8 mouse cellular contexts compared by ENCODE assay signal in genomic region chr13:33004414-33005105, GRCm38 (mm10). TPM values are rescaled to one million over a fixed set of nuclear protein-coding genes. Genes with fewer than 3 reads are reported as not detected.
A peak's percentile ranks its signal among the peaks of the same experiment; 100 is the strongest.
DNase-seq lines count a peak whose midpoint lies in the region; ATAC-seq and TF ChIP-seq lines count a peak whose summit lies in the region.

No protein-coding gene starts in this region.

- peaks cover 0 to 16% of the 10 kb centered on the region in 2 experiments; a peak in 2 of 4 replicates for H3K36me3 ChIP-seq in MEL (ENCODE audit: control insufficient read depth in 1 of 2, insufficient read depth in 2 of 2, low read length in 2 of 2)
- H3K36me3 ChIP-seq in hindbrain, embryonic 10.5 days, result no peaks in the 10 kb centered on the region
- H3K36me3 ChIP-seq in lung, postnatal 0 days (ENCODE audit: insufficient read depth, low read length), result peaks cover 5% of the 10 kb centered on the region; the same call in 1 of the 2 replicates

- no peaks in the 10 kb centered on the region for H3K27me3 ChIP-seq in MEL (ENCODE audit: control insufficient read depth in 1 of 2, insufficient read depth in 2 of 2, low read length in 2 of 2)
- no peaks in the 10 kb centered on the region for H3K27me3 ChIP-seq in hindbrain, embryonic 10.5 days (ENCODE audit: insufficient read depth, poor library complexity, severe bottlenecking)
- no peaks in the 10 kb centered on the region for H3K27me3 ChIP-seq in lung, postnatal 0 days (replicated peaks; ENCODE audit: insufficient read depth, low read length)

- peak overlapping the region; percentile 85 for H3K27ac ChIP-seq in MEL (ENCODE audit: control insufficient read depth, low read depth, low read length)
- peak overlapping the region; percentile 72 for H3K27ac ChIP-seq in hindbrain, embryonic 10.5 days
- H3K27ac ChIP-seq in lung, postnatal 0 days (ENCODE audit: low read length), result peak overlapping the region; percentile 93

- TF ChIP-seq RAD21 in MEL (IDR thresholded peaks at IDR 0.05; ENCODE audit: low read depth, low read length), result peak; percentile 52

- H3K79me2 ChIP-seq in MEL (ENCODE audit: control insufficient read depth, insufficient read depth, low read length, poor library complexity), result no peaks in the 10 kb centered on the region

- H3K9ac ChIP-seq in MEL (ENCODE audit: control insufficient read depth, low read depth, low read length, poor library complexity, severe bottlenecking), result peak overlapping the region; percentile 73
- peak overlapping the region; percentile 46 for H3K9ac ChIP-seq in lung, postnatal 0 days (replicated peaks; ENCODE audit: low read depth)

- 0 out of 4 replicates have a peak, but pooled peaks of 1 of the 2 experiments have one; percentile 49 for TF ChIP-seq POLR2A in MEL (IDR thresholded peaks at IDR 0.05; ENCODE audit: control insufficient read depth in 1 of 2, insufficient read depth in 1 of 2, low read depth in 1 of 2, low read length in 2 of 2, poor library complexity in 1 of 2)

- peak; percentile 97 for ATAC-seq in frontal cortex, adult (ENCODE audit: low TSS enrichment)
- ATAC-seq in lung, postnatal 0 days, result peak; percentile 92

- peak; percentile 75 to 83 (median 82) for TF ChIP-seq CTCF in MEL (IDR thresholded peaks at IDR 0.05 in 2 of 3, conservative IDR thresholded peaks at IDR 0.05 in 1 of 3; ENCODE audit: control insufficient read depth in 1 of 3, insufficient read depth in 1 of 3, low read depth in 2 of 3, low read length in 3 of 3, poor library complexity in 1 of 3, severe bottlenecking in 1 of 3)
- peak; percentile 91 for TF ChIP-seq CTCF in lung, postnatal 0 days (IDR thresholded peaks at IDR 0.05)

- DNase-seq in MEL (ENCODE audit: low read depth, low spot score), result peak; percentile 94
- peak; percentile 70 for DNase-seq in cerebellum, adult 8-10 months
- DNase-seq in hindbrain, embryonic 10.5 days (ENCODE audit: low spot score), result peak; percentile 71
- DNase-seq in layer of hippocampus, adult 9-11 months, result peak; percentile 87
- peak; percentile 96 for DNase-seq in lung, postnatal 0 days (ENCODE audit: low spot score)
- peak; percentile 80 for DNase-seq in ovary, postnatal 14 days (ENCODE audit: low spot score)
- peak; percentile 80 for DNase-seq in thymus, postnatal 14 days

- peaks cover 0 to 12% of the 10 kb centered on the region in 2 experiments; a peak in 2 of 4 replicates for H3K4me1 ChIP-seq in MEL (ENCODE audit: control insufficient read depth in 1 of 2, insufficient read depth in 2 of 2, low read length in 2 of 2)
- H3K4me1 ChIP-seq in hindbrain, embryonic 10.5 days (replicated peaks), result peaks cover 16% of the 10 kb centered on the region
- peaks cover 17% of the 10 kb centered on the region for H3K4me1 ChIP-seq in lung, postnatal 0 days (ENCODE audit: insufficient read depth, low read depth, low read length)

- peak in 1 of 2 experiments; percentile 46; a peak in 1 of 4 replicates for TF ChIP-seq EP300 in MEL (IDR thresholded peaks at IDR 0.05; ENCODE audit: low read depth in 1 of 2, low read length in 2 of 2)
- TF ChIP-seq EP300 in lung, postnatal 0 days (IDR thresholded peaks at IDR 0.05), result peak; percentile 26; the same call in 1 of the 2 replicates

- no peaks in the 10 kb centered on the region for H3K9me3 ChIP-seq in MEL (replicated peaks; ENCODE audit: insufficient read depth, low read length)
- H3K9me3 ChIP-seq in hindbrain, embryonic 10.5 days, result no peaks in the 10 kb centered on the region
- H3K9me3 ChIP-seq in lung, postnatal 0 days (ENCODE audit: low read length), result no peaks in the 10 kb centered on the region

- H3K4me2 ChIP-seq in lung, postnatal 0 days (replicated peaks; ENCODE audit: low read depth, low read length), result peak overlapping the region; percentile 67

- peak overlapping the region; percentile 58 to 63 for H3K4me3 ChIP-seq in MEL (ENCODE audit: control insufficient read depth in 1 of 2, insufficient read depth in 1 of 2, low read depth in 2 of 2, low read length in 2 of 2)
- peak overlapping the region; percentile 42 for H3K4me3 ChIP-seq in hindbrain, embryonic 10.5 days
- H3K4me3 ChIP-seq in lung, postnatal 0 days (ENCODE audit: low read depth, low read length), result peak overlapping the region; percentile 44

- WGBS in hindbrain, embryonic 10.5 days, result 18% methylated on average over 12 of the region's 12 CpGs
- WGBS in lung, postnatal 0 days, result 7% methylated on average over 12 of the region's 12 CpGs

TF ChIP-seq in MEL, 35 proteins besides CTCF, POLR2A, EP300 and RAD21:
- TF ChIP-seq BHLHE40 (IDR thresholded peaks at IDR 0.05; ENCODE audit: borderline replicate concordance, low read depth, low read length) (peak; percentile 6; the same call in 1 of the 2 replicates), POLR2AphosphoS5 (IDR thresholded peaks at IDR 0.05; ENCODE audit: borderline replicate concordance, low read depth, low read length) (no peak), ETS1 (IDR thresholded peaks at IDR 0.05; ENCODE audit: low read depth, low read length) (peak; percentile 83), ELF1 (IDR thresholded peaks at IDR 0.05; ENCODE audit: low read depth, low read length) (peak; percentile 53; the same call in 1 of the 2 replicates), SIN3A (IDR thresholded peaks at IDR 0.05; ENCODE audit: low read length) (peak; percentile 64; the same call in 1 of the 2 replicates), GABPA (IDR thresholded peaks at IDR 0.05; ENCODE audit: low read depth, low read length) (no peak), CHD2 (IDR thresholded peaks at IDR 0.05; ENCODE audit: low read length) (0 out of 2 replicates have a peak, but pooled peaks have one; percentile 36), POLR2AphosphoS2 (IDR thresholded peaks at IDR 0.05; ENCODE audit: low read length) (peak; percentile 45; the same call in 1 of the 2 replicates), MXI1 (IDR thresholded peaks at IDR 0.05; ENCODE audit: low read depth, low read length) (peak; percentile 57; the same call in 1 of the 2 replicates), SMC3 (IDR thresholded peaks at IDR 0.05; ENCODE audit: low read depth, low read length) (peak; percentile 64), NELFE (IDR thresholded peaks at IDR 0.05; ENCODE audit: low read depth, low read length) (peak; percentile 51; the same call in 1 of the 2 replicates), TBP (IDR thresholded peaks at IDR 0.05; ENCODE audit: low read depth, low read length) (peak; percentile 21; the same call in 1 of the 2 replicates), MYC (IDR thresholded peaks at IDR 0.05; ENCODE audit: low read depth, low read length) (no peak), TCF12 (IDR thresholded peaks at IDR 0.05; ENCODE audit: low read depth, low read length) (0 out of 2 replicates have a peak, but pooled peaks have one; percentile 27)
TF ChIP-seq in MEL: peak in this region for 11.

RNA-seq across cellular contexts. Expression of gene Serpinb9, which starts 1.5 kb away (rescaled TPM):
- 1.6 and 2.1 TPM in 2 replicates for total RNA-seq in MEL (2012; rRNA removed)
- polyA plus RNA-seq in MEL (2012; ENCODE audit: insufficient read depth in 1 of 2, insufficient read length in 2 of 2, low read depth in 1 of 2, low replicate concordance in 2 of 2, missing spikeins in 1 of 2), result 1 to 10 TPM in 1 of 2 experiments, not detected in 1; 2.9 TPM
- polyA plus RNA-seq in hindbrain, embryonic 10.5 days (2016; fragmentation: Nextera tagmentation; extraction: Ambion mirVana), result 0.75 and 0.84 TPM in 2 replicates
- polyA plus RNA-seq in lung, postnatal 0 days (2015; fragmentation: Nextera tagmentation; extraction: Ambion mirVana), result 75.2 and 83.1 TPM in 2 replicates

RNA-seq across cellular contexts. Expression of gene Serpinb9b, which starts 22.7 kb away (rescaled TPM):
- 1.5 and 2.3 TPM in 2 replicates for total RNA-seq in MEL (2012; rRNA removed)
- polyA plus RNA-seq in MEL (2012; ENCODE audit: insufficient read depth in 1 of 2, insufficient read length in 2 of 2, low read depth in 1 of 2, low replicate concordance in 2 of 2, missing spikeins in 1 of 2), result 1 to 10 TPM in 1 of 2 experiments, not detected in 1; 3.9 TPM
- 0.07 and 0.21 TPM in 2 replicates for polyA plus RNA-seq in hindbrain, embryonic 10.5 days (2016; fragmentation: Nextera tagmentation; extraction: Ambion mirVana)
- polyA plus RNA-seq in lung, postnatal 0 days (2015; fragmentation: Nextera tagmentation; extraction: Ambion mirVana), result 1.9 and 3.1 TPM in 2 replicates

RNA-seq across cellular contexts. Expression of gene Serpinb6b, which starts 39.6 kb away (rescaled TPM):
- total RNA-seq in MEL (2012; rRNA removed), result 0.20 and 0.27 TPM in 2 replicates
- polyA plus RNA-seq in MEL (2012; ENCODE audit: insufficient read depth in 1 of 2, insufficient read length in 2 of 2, low read depth in 1 of 2, low replicate concordance in 2 of 2, missing spikeins in 1 of 2), result 1 to 10 TPM in 1 of 2 experiments, not detected in 1; 1.2 TPM
- 1.2 and 1.8 TPM in 2 replicates for polyA plus RNA-seq in hindbrain, embryonic 10.5 days (2016; fragmentation: Nextera tagmentation; extraction: Ambion mirVana)
- polyA plus RNA-seq in lung, postnatal 0 days (2015; fragmentation: Nextera tagmentation; extraction: Ambion mirVana), result 232 and 253 TPM in 2 replicates

Comparison
In these comparisons a context has a peak if more than half of its experiments do, and no peak if none do; other contexts are left out.
1. Peak in every context shown above with its lines: DNase-seq, ATAC-seq, H3K4me3 ChIP-seq and H3K27ac ChIP-seq.
2. RNA of gene Serpinb9, which starts 1.5 kb away (polyA plus RNA-seq): 75.2 to 83.1 TPM in lung, postnatal 0 days; 2.9 TPM in MEL and 0.75 to 0.84 TPM in hindbrain, embryonic 10.5 days; every median in the first group is over 10 times any median in the second.
3. RNA of gene Serpinb6b, which starts 39.6 kb away (polyA plus RNA-seq): 232 to 253 TPM in lung, postnatal 0 days; 1.2 TPM in MEL and 1.2 to 1.8 TPM in hindbrain, embryonic 10.5 days; every median in the first group is over 10 times any median in the second.